Mouse (Mus musculus): ENCODE measurements around the gene Itga9. TPM values are rescaled to one million over a fixed set of nuclear protein-coding genes. Genes with fewer than 3 reads are reported as not detected.

Itga9 gene
- polyA plus RNA-seq, 1 experiment from 2014 or later: 2.8 TPM

GRCm38 (mm10) chr9:118631775-118632757, 25.6 kb downstream of the Itga9 start:
- no peak overlapping the region for H3K9ac ChIP-seq
- H3K4me2 ChIP-seq: no peak overlapping the region
- H3K36me3 ChIP-seq: no peaks in the 10 kb centered on the region
- WGBS: 73% methylated on average over 6 of the region's 6 CpGs
- no peaks in the 10 kb centered on the region for H3K27me3 ChIP-seq
- no peaks in the 10 kb centered on the region for H3K4me1 ChIP-seq (replicated peaks)
- H3K27ac ChIP-seq (replicated peaks): no peak overlapping the region
- ATAC-seq (ENCODE audit: low FRiP score, low read depth): no peak
- H3K9me3 ChIP-seq: no peaks in the 10 kb centered on the region
- no peak overlapping the region for H3K4me3 ChIP-seq

- no peak overlapping the region for H3K27ac ChIP-seq (replicated peaks)
- H3K36me3 ChIP-seq: no peaks in the 10 kb centered on the region
- H3K4me1 ChIP-seq (replicated peaks): no peaks in the 10 kb centered on the region
- no peak overlapping the region for H3K9ac ChIP-seq
- no peaks in the 10 kb centered on the region for H3K27me3 ChIP-seq
- H3K4me2 ChIP-seq: no peak overlapping the region
- no peak for ATAC-seq (ENCODE audit: low FRiP score, low read depth)
- WGBS: 82% methylated on average over 14 of the region's 14 CpGs
- no peak overlapping the region for H3K4me3 ChIP-seq
- H3K9me3 ChIP-seq: no peaks in the 10 kb centered on the region
Observed at GRCm38 (mm10) chr9:118632758-118633143, 26.3 kb downstream of the Itga9 start.

GRCm38 (mm10) chr9:118638642-118639210, 32.2 kb downstream of the Itga9 start:
- Histone ChIP-seq H3K27me3 (no peaks in the 10 kb centered on the region), H3K4me2 (no peak overlapping the region), H3K9ac (no peak overlapping the region), H3K4me1 (replicated peaks) (no peaks in the 10 kb centered on the region), H3K27ac (replicated peaks) (no peak overlapping the region), H3K36me3 (peaks cover 5% of the 10 kb centered on the region; the same call in 1 of the 2 replicates), H3K9me3 (peaks cover 6% of the 10 kb centered on the region), H3K4me3 (no peak overlapping the region)
- ATAC-seq (ENCODE audit: low FRiP score, low read depth): no peak
- 90% methylated on average over 5 of the region's 5 CpGs for WGBS

- 85% methylated on average over 17 of the region's 17 CpGs for WGBS
- Histone ChIP-seq H3K9me3 (no peaks in the 10 kb centered on the region), H3K4me2 (no peak overlapping the region), H3K4me1 (replicated peaks) (no peaks in the 10 kb centered on the region), H3K36me3 (no peaks in the 10 kb centered on the region), H3K4me3 (no peak overlapping the region), H3K9ac (no peak overlapping the region), H3K27ac (replicated peaks) (no peak overlapping the region), H3K27me3 (no peaks in the 10 kb centered on the region)
- ATAC-seq (ENCODE audit: low FRiP score, low read depth): no peak
Observed at GRCm38 (mm10) chr9:118645698-118646355, 39.3 kb downstream of the Itga9 start.

DNA sequence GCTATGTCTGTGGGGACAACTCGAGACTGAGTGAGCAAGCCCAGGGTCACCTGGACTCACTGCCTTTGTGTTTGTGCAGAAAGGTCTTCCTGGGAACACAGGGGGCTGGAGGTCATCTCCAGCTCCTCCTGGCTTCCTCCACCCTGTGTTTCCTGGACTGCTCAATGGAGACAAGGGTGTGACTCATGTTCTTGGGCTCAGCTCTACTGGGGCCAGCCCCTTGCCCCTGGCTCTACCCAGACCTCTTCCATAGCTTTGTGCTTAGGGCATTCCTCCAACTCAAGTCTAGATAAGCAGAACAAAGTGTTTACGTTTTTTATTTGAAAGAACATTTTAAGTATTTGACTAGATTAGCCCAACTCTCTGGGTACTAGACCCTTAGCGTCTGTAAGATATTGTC, 41.0 kb downstream of the Itga9 start:
- 83% methylated on average over 3 of the region's 3 CpGs for WGBS
- no peaks in the 10 kb centered on the region for H3K9me3 ChIP-seq
- ATAC-seq (ENCODE audit: low FRiP score, low read depth): no peak

GRCm38 (mm10) chr9:118650976-118651375, 44.5 kb downstream of the Itga9 start:
- Histone ChIP-seq H3K9ac (no peak overlapping the region), H3K27me3 (no peaks in the 10 kb centered on the region), H3K36me3 (no peaks in the 10 kb centered on the region), H3K27ac (replicated peaks) (no peak overlapping the region), H3K4me2 (no peak overlapping the region), H3K4me3 (no peak overlapping the region), H3K9me3 (no peaks in the 10 kb centered on the region), H3K4me1 (replicated peaks) (no peaks in the 10 kb centered on the region)
- WGBS: 73% methylated on average over 4 of the region's 4 CpGs
- no peak for ATAC-seq (ENCODE audit: low FRiP score, low read depth)

More for the DNA sequence above, 41.0 kb downstream of the Itga9 start:
- Histone ChIP-seq H3K27ac (replicated peaks) (no peak overlapping the region), H3K4me3 (no peak overlapping the region), H3K4me2 (no peak overlapping the region), H3K27me3 (no peaks in the 10 kb centered on the region), H3K36me3 (no peaks in the 10 kb centered on the region), H3K9ac (no peak overlapping the region), H3K4me1 (replicated peaks) (no peaks in the 10 kb centered on the region)

- 28% methylated on average over 2 of the region's 2 CpGs for WGBS
- no peak overlapping the region for H3K4me2 ChIP-seq
- H3K9ac ChIP-seq: no peak overlapping the region
- H3K27ac ChIP-seq (replicated peaks): no peak overlapping the region
- H3K4me3 ChIP-seq: no peak overlapping the region
- H3K4me1 ChIP-seq (replicated peaks): no peaks in the 10 kb centered on the region
- H3K27me3 ChIP-seq: no peaks in the 10 kb centered on the region
- ATAC-seq (ENCODE audit: low FRiP score, low read depth): peak; percentile 71; the same call in 1 of the 2 replicates
- no peaks in the 10 kb centered on the region for H3K36me3 ChIP-seq
- no peaks in the 10 kb centered on the region for H3K9me3 ChIP-seq
Observed at GRCm38 (mm10) chr9:118651939-118652338, 45.4 kb downstream of the Itga9 start.

DNA sequence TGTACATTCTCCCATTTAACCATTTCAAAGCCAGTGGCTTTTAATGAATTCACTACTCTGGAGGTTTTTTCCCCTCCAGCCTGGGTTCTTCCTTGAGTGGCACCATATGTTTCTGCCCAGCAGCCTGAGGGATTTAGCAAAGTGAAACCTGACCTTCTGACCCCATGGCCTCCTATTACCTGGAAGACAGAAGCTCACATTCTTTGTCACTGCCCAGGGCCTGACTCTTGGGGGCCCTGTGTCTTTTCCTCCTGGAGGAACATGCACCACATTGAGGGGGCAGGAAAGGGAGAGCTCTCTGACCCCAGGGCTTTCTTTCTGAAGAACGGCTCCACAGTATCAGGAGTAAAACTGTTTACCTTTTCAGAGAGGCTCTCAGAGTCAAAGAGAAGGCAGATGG, 46.9 kb downstream of the Itga9 start:
- Histone ChIP-seq H3K27me3 (no peaks in the 10 kb centered on the region), H3K36me3 (no peaks in the 10 kb centered on the region), H3K9me3 (no peaks in the 10 kb centered on the region), H3K4me2 (no peak overlapping the region), H3K4me1 (replicated peaks) (no peaks in the 10 kb centered on the region), H3K27ac (replicated peaks) (no peak overlapping the region), H3K4me3 (no peak overlapping the region), H3K9ac (no peak overlapping the region)
- 65% methylated on average over 1 of the region's 1 CpGs for WGBS
- ATAC-seq (ENCODE audit: low FRiP score, low read depth): no peak

- Histone ChIP-seq H3K9me3 (no peaks in the 10 kb centered on the region), H3K4me1 (replicated peaks) (no peaks in the 10 kb centered on the region), H3K4me3 (no peak overlapping the region), H3K27me3 (no peaks in the 10 kb centered on the region), H3K9ac (no peak overlapping the region), H3K36me3 (no peaks in the 10 kb centered on the region), H3K4me2 (no peak overlapping the region), H3K27ac (replicated peaks) (no peak overlapping the region)
- WGBS: 35% methylated on average over 6 of the region's 6 CpGs
- ATAC-seq (ENCODE audit: low FRiP score, low read depth): no peak
Observed at GRCm38 (mm10) chr9:118654969-118655368, 48.5 kb downstream of the Itga9 start.

DNA sequence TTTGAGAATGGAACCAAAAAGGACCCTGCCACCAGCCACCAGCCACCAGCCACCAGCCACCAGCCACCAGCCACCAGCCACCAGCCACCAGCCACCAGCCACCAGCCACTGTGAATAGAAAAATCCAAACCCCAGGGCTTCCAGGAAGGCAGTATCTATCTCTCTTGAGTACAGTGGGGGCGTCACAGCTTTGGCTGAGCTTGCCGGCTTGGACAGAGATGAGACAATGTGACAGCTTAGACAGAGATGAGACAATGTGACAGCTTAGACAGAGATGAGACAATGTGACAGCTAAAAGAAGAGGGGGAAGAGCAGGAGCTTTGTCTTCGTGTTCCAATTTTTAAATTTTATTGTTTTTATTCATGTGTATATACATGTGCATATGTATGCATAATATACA, 49.2 kb downstream of the Itga9 start:
- H3K4me3 ChIP-seq: no peak overlapping the region
- no peaks in the 10 kb centered on the region for H3K4me1 ChIP-seq (replicated peaks)
- H3K4me2 ChIP-seq: no peak overlapping the region
- H3K27me3 ChIP-seq: no peaks in the 10 kb centered on the region
- no peaks in the 10 kb centered on the region for H3K9me3 ChIP-seq
- no peaks in the 10 kb centered on the region for H3K36me3 ChIP-seq
- H3K9ac ChIP-seq: no peak overlapping the region
- no peak overlapping the region for H3K27ac ChIP-seq (replicated peaks)
- ATAC-seq (ENCODE audit: low FRiP score, low read depth): no peak
- WGBS: 79% methylated on average over 3 of the region's 3 CpGs

GRCm38 (mm10) chr9:118658159-118658558, 51.7 kb downstream of the Itga9 start:
- 0 out of 2 replicates have a peak, but pooled peaks cover 3% of the 10 kb centered on the region for H3K36me3 ChIP-seq
- no peak overlapping the region for H3K4me2 ChIP-seq
- H3K27me3 ChIP-seq: no peaks in the 10 kb centered on the region
- WGBS: 86% methylated on average over 7 of the region's 7 CpGs
- no peak overlapping the region for H3K9ac ChIP-seq
- no peak overlapping the region for H3K4me3 ChIP-seq
- ATAC-seq (ENCODE audit: low FRiP score, low read depth): no peak
- no peaks in the 10 kb centered on the region for H3K4me1 ChIP-seq (replicated peaks)
- H3K27ac ChIP-seq (replicated peaks): no peak overlapping the region
- H3K9me3 ChIP-seq: no peaks in the 10 kb centered on the region

GRCm38 (mm10) chr9:118659809-118660208, 53.3 kb downstream of the Itga9 start:
- H3K9me3 ChIP-seq: no peaks in the 10 kb centered on the region
- 93% methylated on average over 5 of the region's 5 CpGs for WGBS
- no peak overlapping the region for H3K4me2 ChIP-seq
- H3K36me3 ChIP-seq: 0 out of 2 replicates have a peak, but pooled peaks cover 3% of the 10 kb centered on the region
- H3K27ac ChIP-seq (replicated peaks): no peak overlapping the region
- ATAC-seq (ENCODE audit: low FRiP score, low read depth): no peak
- H3K4me1 ChIP-seq (replicated peaks): no peaks in the 10 kb centered on the region
- H3K9ac ChIP-seq: no peak overlapping the region
- H3K27me3 ChIP-seq: no peaks in the 10 kb centered on the region
- H3K4me3 ChIP-seq: no peak overlapping the region
